Mouse (Mus musculus) bone marrow, adult 2 months (tissue): ENCODE measurements around the gene Pabpn1. TPM values are rescaled to one million over a fixed set of nuclear protein-coding genes. Genes with fewer than 3 reads are reported as not detected.

ENCODE experiments used
- H3K27ac ChIP-seq: fragments of 200-500 bp; 2 replicates; pipeline ENCODE4 v1.5.1; 2012; ENCODE audit warnings: low read depth, mild to moderate bottlenecking, control low read depth, inconsistent platforms, low read length; ENCODE audit not compliant: control insufficient read depth, poor library complexity, insufficient read depth
- H3K4me1 ChIP-seq: fragments of 200-500 bp; 2 replicates; pipeline ENCODE4 v1.6.1; 2011; ENCODE audit warnings: low read length; ENCODE audit not compliant: control insufficient read depth, insufficient read depth
- H3K4me3 ChIP-seq: fragments of 200-500 bp; replicated peaks from 2 replicates; pipeline ENCODE3; 2011; ENCODE audit warnings: mild to moderate bottlenecking, low read depth, low read length, control low read depth; ENCODE audit not compliant: control insufficient read depth
- CTCF ChIP-seq: fragments of 200-500 bp; IDR thresholded peaks from 2 replicates; pipeline ENCODE4 v1.5.1; 2011; ENCODE audit warnings: low read length, control low read depth; ENCODE audit not compliant: control insufficient read depth, insufficient read depth
- POLR2A ChIP-seq: fragments of 200-500 bp; IDR thresholded peaks from 2 replicates; pipeline ENCODE4 v1.6.1; 2011; ENCODE audit warnings: low read depth, mild to moderate bottlenecking, control low read depth, low read length, borderline replicate concordance; ENCODE audit not compliant: control insufficient read depth
- WGBS: fragments of 180-500 bp; shearing (Covaris S2); methylation state at CpG from one replicate; pipeline ENCODE4 v1.1.7; 2018; 5-methylcytosine and 5-hydroxymethylcytosine counted together
- polyA plus RNA-seq: library from polyadenylated mRNA; stranded (reverse); fragments of >200 nt; gene quantifications from 2 replicates; pipeline ENCODE4 v1.2.4, GENCODE M21; 2011; ENCODE audit warnings: low replicate concordance; ENCODE audit not compliant: missing spikeins, insufficient read depth, insufficient read length

Pabpn1 gene
- polyA plus RNA-seq, 1 experiment: 140 TPM

GRCm38 (mm10) chr14:54877048-54877715 is 15.1 kb upstream of the Pabpn1 start, which contains the start of gene Ppp1r3e:
Ppp1r3e (minus strand) TSS chr14:54877550.
- TF ChIP-seq CTCF: no peak
- TF ChIP-seq POLR2A: no peak
- Histone ChIP-seq H3K4me1 (no peaks in the 10 kb centered on the region; the same call in 1 of the 2 replicates), H3K27ac (peak within 1 kb of the TSS; percentile 64), H3K4me3 (peak within 1 kb of the TSS; percentile 70)
- 1% methylated on average over 61 of the region's 61 CpGs for WGBS

GRCm38 (mm10) chr14:54883154-54884021 is 8.9 kb upstream of the Pabpn1 start, which contains the start of the genes Bcl2l2 and Gm20521:
Bcl2l2 (plus strand) TSS chr14:54883377.
Gm20521 (plus strand) TSS chr14:54883441.
- TF ChIP-seq POLR2A (peak; percentile 60; the same call in 1 of the 2 replicates), CTCF (no peak)
- H3K27ac ChIP-seq: 0 out of 2 replicates have a peak within 1 kb of the TSS, but pooled peaks have one; percentile 36
- WGBS: under 1% methylated on average over 27 of the region's 27 CpGs
- H3K4me3 ChIP-seq: peak within 1 kb of the TSS; percentile 41
- no peaks in the 10 kb centered on the region for H3K4me1 ChIP-seq

GRCm38 (mm10) chr14:54884022-54884712 is 8.1 kb upstream of the Pabpn1 start:
- 66% methylated on average over 21 of the region's 21 CpGs for whole genome bisulfite sequencing
- Histone ChIP-seq H3K4me1 (no peaks in the 10 kb centered on the region), H3K27ac (no peak overlapping the region), H3K4me3 (peak overlapping the region; percentile 41)
- TF ChIP-seq CTCF (no peak), POLR2A (no peak)

GRCm38 (mm10) chr14:54885309-54885708 is 7.0 kb upstream of the Pabpn1 start:
- 88% methylated on average over 11 of the region's 11 CpGs for WGBS
- TF ChIP-seq POLR2A: no peak
- no peak for TF ChIP-seq CTCF
- Histone ChIP-seq H3K27ac (no peak overlapping the region), H3K4me3 (no peak overlapping the region), H3K4me1 (no peaks in the 10 kb centered on the region)

- Histone ChIP-seq H3K4me1 (no peaks in the 10 kb centered on the region; the same call in 1 of the 2 replicates), H3K27ac (peak overlapping the region; percentile 84), H3K4me3 (peak overlapping the region; percentile 86)
- no peak for TF ChIP-seq CTCF
- no peak; the same call in 1 of the 2 replicates for TF ChIP-seq POLR2A
- WGBS: under 1% methylated on average over 38 of the region's 38 CpGs
These were observed 1.4 kb downstream of the Pabpn1 start for GRCm38 (mm10) chr14:54893651-54894181.

GRCm38 (mm10) chr14:54894296-54895151 is 2.2 kb downstream of the Pabpn1 start:
- no peak for TF ChIP-seq CTCF
- no peak for TF ChIP-seq POLR2A
- 1% methylated on average over 54 of the region's 54 CpGs for WGBS
- peak overlapping the region; percentile 52; the same call in 1 of the 2 replicates for H3K27ac ChIP-seq
- H3K4me1 ChIP-seq: no peaks in the 10 kb centered on the region; the same call in 1 of the 2 replicates
- peak overlapping the region; percentile 65 for H3K4me3 ChIP-seq

GRCm38 (mm10) chr14:54897445-54897844 is 5.1 kb downstream of the Pabpn1 start:
- WGBS: 88% methylated on average over 2 of the region's 2 CpGs
- H3K27ac ChIP-seq: no peak overlapping the region
- no peaks in the 10 kb centered on the region; the same call in 1 of the 2 replicates for H3K4me1 ChIP-seq
- no peak for TF ChIP-seq CTCF
- no peak for TF ChIP-seq POLR2A
- H3K4me3 ChIP-seq: no peak overlapping the region
